Mouse (Mus musculus): ENCODE measurements around the gene Nudt8. TPM values are rescaled to one million over a fixed set of nuclear protein-coding genes. Genes with fewer than 3 reads are reported as not detected.

Gene Nudt8
- total RNA-seq, 1 experiment = 22.4 TPM

- peak; percentile 42 for DNase-seq (ENCODE audit: low read depth, low spot score)
- in situ Hi-C loops (cut with MboI; ENCODE audit: low sequenced_read_pairs in 2 of 2, unreplicated experiment in 2 of 2) = no loop called here
- Histone ChIP-seq H3K4me3 (ENCODE audit: insufficient read depth in 1 of 2, low read depth in 1 of 2, low read length in 2 of 2, poor library complexity in 1 of 2, severe bottlenecking in 1 of 2) (no peak overlapping the region), H3K27ac (ENCODE audit: insufficient read depth, low read depth, low read length, poor library complexity, severe bottlenecking) (no peak overlapping the region), H3K4me1 (ENCODE audit: control insufficient read depth in 2 of 2, insufficient read depth in 2 of 2, low read length in 2 of 2, poor library complexity in 1 of 2) (no peaks in the 10 kb centered on the region), H3K9ac (ENCODE audit: insufficient read depth, low read depth, low read length, poor library complexity, severe bottlenecking) (no peak overlapping the region), H3K9me3 (ENCODE audit: control insufficient read depth, insufficient read depth, low read depth, low read length) (no peaks in the 10 kb centered on the region), H3K36me3 (ENCODE audit: control insufficient read depth, insufficient read depth, low read length, poor library complexity, severe bottlenecking) (no peaks in the 10 kb centered on the region)
- TF ChIP-seq MAFK (IDR thresholded peaks at IDR 0.05; ENCODE audit: insufficient read depth, low read depth, low read length) = no peak
- TF ChIP-seq HCFC1 (IDR thresholded peaks at IDR 0.05; ENCODE audit: borderline replicate concordance, insufficient read depth, low read length) = no peak
- TF ChIP-seq ZC3H11A (IDR thresholded peaks at IDR 0.05; ENCODE audit: borderline replicate concordance, low read depth, low read length) = no peak
- no peak for TF ChIP-seq CHD2 (IDR thresholded peaks at IDR 0.05; ENCODE audit: low read depth, low read length)
- TF ChIP-seq ZNF384 (IDR thresholded peaks at IDR 0.05; ENCODE audit: low read depth, low read length) = no peak
Measured at GRCm38 (mm10) chr19:3962469-3962868, 37.9 kb upstream of the Nudt8 start.

- no peaks in the 10 kb centered on the region for H3K9me3 ChIP-seq (ENCODE audit: control insufficient read depth, insufficient read depth, low read depth, low read length)
- H3K27ac ChIP-seq (ENCODE audit: insufficient read depth, low read depth, low read length, poor library complexity, severe bottlenecking) = no peak overlapping the region
- TF ChIP-seq MAFK (IDR thresholded peaks at IDR 0.05; ENCODE audit: insufficient read depth, low read depth, low read length) (no peak), HCFC1 (IDR thresholded peaks at IDR 0.05; ENCODE audit: borderline replicate concordance, insufficient read depth, low read length) (no peak), ZC3H11A (IDR thresholded peaks at IDR 0.05; ENCODE audit: borderline replicate concordance, low read depth, low read length) (no peak), ZNF384 (IDR thresholded peaks at IDR 0.05; ENCODE audit: low read depth, low read length) (no peak), CHD2 (IDR thresholded peaks at IDR 0.05; ENCODE audit: low read depth, low read length) (no peak)
- H3K36me3 ChIP-seq (ENCODE audit: control insufficient read depth, insufficient read depth, low read length, poor library complexity, severe bottlenecking) = no peaks in the 10 kb centered on the region
- H3K4me3 ChIP-seq (ENCODE audit: insufficient read depth in 1 of 2, low read depth in 1 of 2, low read length in 2 of 2, poor library complexity in 1 of 2, severe bottlenecking in 1 of 2) = no peak overlapping the region
- in situ Hi-C loops (cut with MboI; ENCODE audit: low sequenced_read_pairs in 2 of 2, unreplicated experiment in 2 of 2) = no loop called here
- no peak overlapping the region for H3K9ac ChIP-seq (ENCODE audit: insufficient read depth, low read depth, low read length, poor library complexity, severe bottlenecking)
- H3K4me1 ChIP-seq (ENCODE audit: control insufficient read depth in 2 of 2, insufficient read depth in 2 of 2, low read length in 2 of 2, poor library complexity in 1 of 2) = no peaks in the 10 kb centered on the region; a peak in 1 of 4 replicates
- DNase-seq (ENCODE audit: low read depth, low spot score) = no peak
Measured at GRCm38 (mm10) chr19:3964030-3964429, 36.4 kb upstream of the Nudt8 start.

GRCm38 (mm10) chr19:3966330-3967075 lies 33.9 kb upstream of the Nudt8 start:
- Histone ChIP-seq H3K4me3 (ENCODE audit: insufficient read depth in 1 of 2, low read depth in 1 of 2, low read length in 2 of 2, poor library complexity in 1 of 2, severe bottlenecking in 1 of 2) (no peak overlapping the region), H3K4me1 (ENCODE audit: control insufficient read depth in 2 of 2, insufficient read depth in 2 of 2, low read length in 2 of 2, poor library complexity in 1 of 2) (no peaks in the 10 kb centered on the region; a peak in 1 of 4 replicates), H3K36me3 (ENCODE audit: control insufficient read depth, insufficient read depth, low read length, poor library complexity, severe bottlenecking) (no peaks in the 10 kb centered on the region), H3K9me3 (ENCODE audit: control insufficient read depth, insufficient read depth, low read depth, low read length) (no peaks in the 10 kb centered on the region), H3K27ac (ENCODE audit: insufficient read depth, low read depth, low read length, poor library complexity, severe bottlenecking) (no peak overlapping the region), H3K9ac (ENCODE audit: insufficient read depth, low read depth, low read length, poor library complexity, severe bottlenecking) (no peak overlapping the region)
- in situ Hi-C loops (cut with MboI; ENCODE audit: low sequenced_read_pairs in 2 of 2, unreplicated experiment in 2 of 2) = no loop called here
- TF ChIP-seq MAFK (IDR thresholded peaks at IDR 0.05; ENCODE audit: insufficient read depth, low read depth, low read length) = no peak
- no peak for TF ChIP-seq ZNF384 (IDR thresholded peaks at IDR 0.05; ENCODE audit: low read depth, low read length)
- TF ChIP-seq ZC3H11A (IDR thresholded peaks at IDR 0.05; ENCODE audit: borderline replicate concordance, low read depth, low read length) = no peak
- TF ChIP-seq CHD2 (IDR thresholded peaks at IDR 0.05; ENCODE audit: low read depth, low read length) = no peak
- TF ChIP-seq HCFC1 (IDR thresholded peaks at IDR 0.05; ENCODE audit: borderline replicate concordance, insufficient read depth, low read length) = no peak
- no peak for DNase-seq (ENCODE audit: low read depth, low spot score)

- H3K9me3 ChIP-seq (ENCODE audit: control insufficient read depth, insufficient read depth, low read depth, low read length) = no peaks in the 10 kb centered on the region
- peaks cover 0 to 2% of the 10 kb centered on the region in 2 experiments; a peak in 1 of 4 replicates for H3K4me1 ChIP-seq (ENCODE audit: control insufficient read depth in 2 of 2, insufficient read depth in 2 of 2, low read length in 2 of 2, poor library complexity in 1 of 2)
- in situ Hi-C loops (cut with MboI; ENCODE audit: low sequenced_read_pairs in 2 of 2, unreplicated experiment in 2 of 2) = no loop called here
- H3K27ac ChIP-seq (ENCODE audit: insufficient read depth, low read depth, low read length, poor library complexity, severe bottlenecking) = no peak overlapping the region
- TF ChIP-seq ZNF384 (IDR thresholded peaks at IDR 0.05; ENCODE audit: low read depth, low read length) (no peak), CHD2 (IDR thresholded peaks at IDR 0.05; ENCODE audit: low read depth, low read length) (no peak), HCFC1 (IDR thresholded peaks at IDR 0.05; ENCODE audit: borderline replicate concordance, insufficient read depth, low read length) (no peak), MAFK (IDR thresholded peaks at IDR 0.05; ENCODE audit: insufficient read depth, low read depth, low read length) (no peak), ZC3H11A (IDR thresholded peaks at IDR 0.05; ENCODE audit: borderline replicate concordance, low read depth, low read length) (no peak)
- H3K9ac ChIP-seq (ENCODE audit: insufficient read depth, low read depth, low read length, poor library complexity, severe bottlenecking) = no peak overlapping the region
- DNase-seq (ENCODE audit: low read depth, low spot score) = no peak
- H3K36me3 ChIP-seq (ENCODE audit: control insufficient read depth, insufficient read depth, low read length, poor library complexity, severe bottlenecking) = no peaks in the 10 kb centered on the region
- H3K4me3 ChIP-seq (ENCODE audit: insufficient read depth in 1 of 2, low read depth in 1 of 2, low read length in 2 of 2, poor library complexity in 1 of 2, severe bottlenecking in 1 of 2) = no peak overlapping the region
Measured at GRCm38 (mm10) chr19:3967258-3967657, 33.1 kb upstream of the Nudt8 start.
